Mouse (Mus musculus): ENCODE results near the gene Tiam1. TPM values are rescaled to one million over a fixed set of nuclear protein-coding genes. Genes with fewer than 3 reads are reported as not detected.

The Tiam1 gene
- polyA plus RNA-seq, 1 experiment from 2014 or later = 23.6 TPM

GRCm38 (mm10) chr16:90016046-90016445 is 127.5 kb downstream of the Tiam1 start:
- ATAC-seq (ENCODE audit: low FRiP score) = no peak
- H3K4me1 ChIP-seq = peaks cover 4% of the 10 kb centered on the region; the same call in 1 of the 2 replicates
- no peaks in the 10 kb centered on the region for H3K9me3 ChIP-seq (replicated peaks)
- no peak overlapping the region for H3K4me2 ChIP-seq
- H3K27me3 ChIP-seq (replicated peaks) = no peaks in the 10 kb centered on the region
- no peak overlapping the region for H3K4me3 ChIP-seq (replicated peaks)
- 88% methylated on average over 4 of the region's 4 CpGs for WGBS
- H3K9ac ChIP-seq (replicated peaks) = no peak overlapping the region
- no peaks in the 10 kb centered on the region for H3K36me3 ChIP-seq
- H3K27ac ChIP-seq (replicated peaks) = no peak overlapping the region

DNA sequence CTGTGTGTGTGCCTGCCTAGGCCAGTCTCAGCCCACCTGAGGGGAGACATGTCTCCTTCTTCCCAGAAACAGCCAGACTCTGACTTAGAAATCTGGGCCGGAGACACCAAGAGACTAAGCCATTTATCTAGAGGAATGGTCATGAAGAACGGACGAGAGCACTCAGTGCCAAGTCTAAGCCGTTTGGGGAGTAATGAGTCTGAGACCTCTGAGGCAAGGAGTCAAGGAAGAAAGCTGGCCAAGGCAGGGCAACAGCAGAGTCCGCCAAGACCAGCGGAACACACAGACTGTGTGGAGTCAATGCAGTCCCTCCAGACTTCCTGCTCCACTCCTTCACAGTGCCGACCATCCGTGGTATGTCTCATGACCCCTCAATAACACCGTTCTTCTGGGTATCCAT is 129.0 kb downstream of the Tiam1 start:
- H3K4me1 ChIP-seq = peaks cover 8% of the 10 kb centered on the region
- H3K9me3 ChIP-seq (replicated peaks) = no peaks in the 10 kb centered on the region
- 91% methylated on average over 9 of the region's 9 CpGs for WGBS
- H3K4me2 ChIP-seq = no peak overlapping the region
- no peak overlapping the region for H3K9ac ChIP-seq (replicated peaks)
- H3K27me3 ChIP-seq (replicated peaks) = no peaks in the 10 kb centered on the region
- no peak for ATAC-seq (ENCODE audit: low FRiP score)
- H3K36me3 ChIP-seq = no peaks in the 10 kb centered on the region
- H3K4me3 ChIP-seq (replicated peaks) = no peak overlapping the region
- H3K27ac ChIP-seq (replicated peaks) = no peak overlapping the region

DNA sequence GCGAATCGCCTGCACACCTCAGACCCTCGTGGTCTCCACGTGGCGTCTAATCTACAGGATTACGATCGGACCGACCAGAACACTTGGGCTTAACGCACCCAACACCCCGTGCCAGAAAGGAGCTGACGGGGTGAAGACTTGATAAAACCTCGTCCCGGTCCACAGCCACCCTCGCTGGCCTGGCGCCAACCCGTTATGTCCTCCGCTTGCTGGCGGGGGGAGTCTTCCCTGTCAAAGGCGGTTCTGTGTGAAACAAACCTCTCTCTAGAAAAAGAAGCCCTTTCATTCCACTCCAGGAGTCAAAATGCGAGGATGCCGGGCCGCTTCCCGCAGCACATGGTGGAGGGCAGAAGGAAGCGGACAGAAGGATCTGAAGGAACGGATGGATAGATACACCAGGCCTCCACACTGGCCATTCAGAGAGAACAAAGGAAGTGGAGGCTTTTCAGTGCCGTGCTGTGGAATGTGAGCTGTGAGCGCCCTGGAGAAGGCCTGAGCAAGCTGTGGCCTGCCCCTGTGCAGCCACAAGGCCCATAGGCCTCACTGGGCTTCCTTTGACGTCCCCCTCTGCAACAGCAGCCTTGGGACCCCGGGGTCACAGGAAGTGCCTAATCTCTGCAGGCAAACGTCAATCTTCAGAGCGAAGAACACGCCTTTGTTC is 131.9 kb downstream of the Tiam1 start:
- Histone ChIP-seq H3K36me3 (no peaks in the 10 kb centered on the region), H3K9ac (replicated peaks) (no peak overlapping the region), H3K4me1 (peaks cover 16% of the 10 kb centered on the region), H3K4me3 (replicated peaks) (no peak overlapping the region), H3K9me3 (replicated peaks) (no peaks in the 10 kb centered on the region), H3K4me2 (no peak overlapping the region), H3K27me3 (replicated peaks) (no peaks in the 10 kb centered on the region), H3K27ac (replicated peaks) (no peak overlapping the region; the same call in 1 of the 2 replicates)
- 78% methylated on average over 32 of the region's 32 CpGs for WGBS
- ATAC-seq (ENCODE audit: low FRiP score) = no peak

DNA sequence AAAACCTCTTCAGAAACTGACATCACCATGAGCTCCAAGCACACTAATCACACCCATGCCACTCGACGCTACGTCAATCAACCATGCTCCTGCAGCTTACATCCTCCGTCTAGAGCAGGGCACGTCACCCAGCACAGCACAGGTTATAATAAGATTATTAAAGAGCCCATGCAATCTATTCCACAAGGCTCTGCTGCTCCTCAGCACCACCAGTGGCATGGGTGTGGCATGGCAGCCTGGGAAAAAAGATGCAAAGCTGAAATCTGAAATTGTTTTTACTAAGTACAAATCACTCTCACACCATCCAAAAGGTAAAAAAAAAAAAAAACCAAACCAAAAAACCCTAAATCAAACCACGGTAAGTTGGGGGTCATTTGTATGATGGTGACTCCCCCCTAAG is 135.1 kb downstream of the Tiam1 start:
- Histone ChIP-seq H3K36me3 (no peaks in the 10 kb centered on the region), H3K27me3 (replicated peaks) (no peaks in the 10 kb centered on the region), H3K4me2 (no peak overlapping the region), H3K27ac (replicated peaks) (no peak overlapping the region), H3K9ac (replicated peaks) (no peak overlapping the region), H3K9me3 (replicated peaks) (no peaks in the 10 kb centered on the region), H3K4me1 (peaks cover 16% of the 10 kb centered on the region), H3K4me3 (replicated peaks) (no peak overlapping the region)
- 92% methylated on average over 6 of the region's 6 CpGs for WGBS
- no peak for ATAC-seq (ENCODE audit: low FRiP score)

GRCm38 (mm10) chr16:90007391-90007977 is 136.1 kb downstream of the Tiam1 start:
- Histone ChIP-seq H3K27me3 (replicated peaks) (no peaks in the 10 kb centered on the region), H3K9me3 (replicated peaks) (no peaks in the 10 kb centered on the region), H3K4me1 (peaks cover 16% of the 10 kb centered on the region), H3K4me3 (replicated peaks) (no peak overlapping the region), H3K36me3 (no peaks in the 10 kb centered on the region), H3K4me2 (no peak overlapping the region), H3K9ac (replicated peaks) (no peak overlapping the region), H3K27ac (replicated peaks) (no peak overlapping the region)
- ATAC-seq (ENCODE audit: low FRiP score) = no peak
- WGBS = 88% methylated on average over 13 of the region's 13 CpGs

DNA sequence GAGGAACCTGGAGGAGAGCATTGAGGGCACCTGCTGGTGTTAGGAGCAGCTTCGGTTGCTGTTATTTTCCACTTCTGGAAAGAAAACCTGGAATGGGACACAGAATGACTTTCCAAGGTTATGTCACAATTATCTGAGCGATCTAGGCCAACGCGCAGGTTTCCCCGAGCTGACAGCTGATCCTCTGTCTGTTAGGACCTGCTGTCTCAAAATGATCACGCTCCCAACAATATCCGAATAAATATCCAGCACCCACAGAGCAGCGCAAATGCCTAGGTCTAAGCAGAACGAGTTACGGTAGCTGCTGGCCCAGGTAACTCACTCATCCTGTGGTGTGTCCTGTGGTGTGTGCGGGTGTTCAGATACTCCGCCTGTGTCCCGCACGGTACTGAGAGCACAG is 140.0 kb downstream of the Tiam1 start:
- 94% methylated on average over 14 of the region's 14 CpGs for WGBS
- Histone ChIP-seq H3K4me3 (replicated peaks) (no peak overlapping the region), H3K9me3 (replicated peaks) (0 out of 2 replicates have a peak, but pooled peaks cover 4% of the 10 kb centered on the region), H3K9ac (replicated peaks) (no peak overlapping the region), H3K36me3 (no peaks in the 10 kb centered on the region), H3K27ac (replicated peaks) (no peak overlapping the region), H3K4me2 (no peak overlapping the region), H3K27me3 (replicated peaks) (no peaks in the 10 kb centered on the region), H3K4me1 (no peaks in the 10 kb centered on the region)
- ATAC-seq (ENCODE audit: low FRiP score) = no peak

GRCm38 (mm10) chr16:89995155-89995554 is 148.4 kb downstream of the Tiam1 start:
- WGBS = 67% methylated on average over 7 of the region's 7 CpGs
- Histone ChIP-seq H3K9me3 (replicated peaks) (0 out of 2 replicates have a peak, but pooled peaks cover 4% of the 10 kb centered on the region), H3K27ac (replicated peaks) (no peak overlapping the region), H3K4me1 (no peaks in the 10 kb centered on the region), H3K4me3 (replicated peaks) (no peak overlapping the region), H3K4me2 (no peak overlapping the region), H3K36me3 (no peaks in the 10 kb centered on the region), H3K9ac (replicated peaks) (no peak overlapping the region), H3K27me3 (replicated peaks) (no peaks in the 10 kb centered on the region)
- no peak for ATAC-seq (ENCODE audit: low FRiP score)

DNA sequence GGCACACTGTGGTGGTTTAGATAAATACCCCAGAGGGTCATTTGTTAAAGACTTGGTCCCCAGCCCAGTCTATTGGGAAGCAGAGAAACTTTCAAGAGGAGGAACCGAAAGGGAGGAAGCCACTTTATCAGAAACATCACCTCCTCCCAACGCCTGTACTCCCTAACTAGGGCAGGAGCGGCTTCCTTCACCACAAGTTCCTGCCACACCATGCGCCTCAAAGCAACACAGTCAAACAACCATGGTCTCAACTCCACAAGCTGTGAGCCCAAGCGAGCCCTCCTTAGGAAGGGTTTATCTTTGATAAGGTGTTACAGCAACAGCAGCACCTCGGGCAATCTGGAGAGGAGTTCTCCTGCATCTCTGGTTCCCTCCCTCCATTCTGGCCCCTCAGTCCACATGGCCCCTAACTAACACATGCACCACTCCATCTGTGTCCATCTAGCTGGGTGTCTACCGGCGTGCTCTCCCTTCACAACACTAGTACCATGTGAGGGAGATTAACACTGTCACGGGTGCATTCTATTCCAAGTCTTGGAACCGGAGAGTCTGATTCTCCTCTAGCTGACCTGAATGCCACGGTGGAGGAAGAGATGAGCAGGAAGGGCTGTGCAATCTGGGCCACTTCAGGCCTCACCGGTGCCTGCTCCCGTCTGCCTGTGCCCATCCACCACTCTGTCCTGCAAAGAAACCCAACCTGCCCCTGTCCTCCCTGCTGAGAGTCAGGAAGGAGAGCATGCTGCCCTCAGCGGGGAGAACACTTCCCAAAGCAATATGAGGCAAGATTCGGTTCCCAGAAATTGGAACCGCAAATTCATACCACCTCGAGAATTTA is 149.4 kb downstream of the Tiam1 start:
- Histone ChIP-seq H3K27ac (replicated peaks) (no peak overlapping the region), H3K27me3 (replicated peaks) (no peaks in the 10 kb centered on the region), H3K36me3 (no peaks in the 10 kb centered on the region), H3K9ac (replicated peaks) (no peak overlapping the region), H3K4me1 (no peaks in the 10 kb centered on the region), H3K9me3 (replicated peaks) (peaks cover 2% of the 10 kb centered on the region; the same call in 1 of the 2 replicates), H3K4me2 (no peak overlapping the region), H3K4me3 (replicated peaks) (no peak overlapping the region)
- no peak for ATAC-seq (ENCODE audit: low FRiP score)
- WGBS = 86% methylated on average over 17 of the region's 17 CpGs

GRCm38 (mm10) chr16:89993506-89993905 is 150.1 kb downstream of the Tiam1 start:
- H3K9me3 ChIP-seq (replicated peaks) = no peaks in the 10 kb centered on the region; the same call in 1 of the 2 replicates
- no peak overlapping the region for H3K4me3 ChIP-seq (replicated peaks)
- no peaks in the 10 kb centered on the region for H3K36me3 ChIP-seq
- WGBS = 93% methylated on average over 4 of the region's 4 CpGs
- no peak overlapping the region for H3K27ac ChIP-seq (replicated peaks)
- no peak for ATAC-seq (ENCODE audit: low FRiP score)
- H3K27me3 ChIP-seq (replicated peaks) = no peaks in the 10 kb centered on the region
- no peaks in the 10 kb centered on the region for H3K4me1 ChIP-seq
- no peak overlapping the region for H3K4me2 ChIP-seq
- H3K9ac ChIP-seq (replicated peaks) = no peak overlapping the region

GRCm38 (mm10) chr16:89991701-89992152 is 151.8 kb downstream of the Tiam1 start:
- no peak overlapping the region for H3K27ac ChIP-seq (replicated peaks)

GRCm38 (mm10) chr16:89990288-89990955 is 153.1 kb downstream of the Tiam1 start:
- ATAC-seq (ENCODE audit: low FRiP score) = no peak
- Histone ChIP-seq H3K9ac (replicated peaks) (no peak overlapping the region), H3K9me3 (replicated peaks) (no peaks in the 10 kb centered on the region; the same call in 1 of the 2 replicates), H3K4me2 (no peak overlapping the region), H3K4me3 (replicated peaks) (no peak overlapping the region), H3K27me3 (replicated peaks) (no peaks in the 10 kb centered on the region), H3K36me3 (no peaks in the 10 kb centered on the region), H3K27ac (replicated peaks) (no peak overlapping the region), H3K4me1 (0 out of 2 replicates have a peak, but pooled peaks cover 2% of the 10 kb centered on the region)
- WGBS = 92% methylated on average over 5 of the region's 5 CpGs

More at GRCm38 (mm10) chr16:89991701-89992152, 151.8 kb downstream of the Tiam1 start:
- H3K9me3 ChIP-seq (replicated peaks) = no peaks in the 10 kb centered on the region; the same call in 1 of the 2 replicates
- H3K9ac ChIP-seq (replicated peaks) = no peak overlapping the region
- no peaks in the 10 kb centered on the region for H3K27me3 ChIP-seq (replicated peaks)
- H3K4me3 ChIP-seq (replicated peaks) = no peak overlapping the region
- no peaks in the 10 kb centered on the region for H3K4me1 ChIP-seq
- WGBS = 85% methylated on average over 12 of the region's 12 CpGs
- no peak for ATAC-seq (ENCODE audit: low FRiP score)
- H3K4me2 ChIP-seq = no peak overlapping the region
- no peaks in the 10 kb centered on the region for H3K36me3 ChIP-seq
